Mouse (Mus musculus) adrenal gland, postnatal 4 days (tissue): ENCODE measurements around the gene Ppp1r3d. TPM values are rescaled to one million over a fixed set of nuclear protein-coding genes. Genes with fewer than 3 reads are reported as not detected.

Source experiments
- DNase-seq, 2 experiments: peaks; one replicate each; pipeline ENCODE4 v3.0.0; 2021 to 2022; ENCODE audit warnings: low spot score in 2 of 2, mixed read lengths in 2 of 2
- total RNA-seq, 2 experiments: library from RNA; stranded (reverse); gene quantifications; 2 replicates each; pipeline ENCODE4 v1.2.3; 2021

Ppp1r3d gene
- total RNA-seq, 2 experiments from 2014 or later = 6.2 to 6.9 TPM

DNA sequence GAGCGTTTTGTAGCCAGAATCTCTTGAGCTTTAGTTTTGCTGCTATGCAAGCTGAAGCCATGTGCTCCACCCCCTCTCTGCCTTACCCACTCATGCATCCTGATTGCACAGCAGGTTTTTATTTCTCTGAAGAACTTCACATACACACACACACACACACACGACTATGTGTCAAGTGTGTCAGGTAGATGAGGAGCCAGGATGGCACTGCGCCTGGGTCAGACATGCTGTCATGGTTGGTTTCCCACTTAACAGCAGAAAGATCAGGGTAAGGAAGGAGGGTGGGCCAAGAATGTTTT lies 827 bp upstream of the Ppp1r3d start:
- DNase-seq = no peak

DNA sequence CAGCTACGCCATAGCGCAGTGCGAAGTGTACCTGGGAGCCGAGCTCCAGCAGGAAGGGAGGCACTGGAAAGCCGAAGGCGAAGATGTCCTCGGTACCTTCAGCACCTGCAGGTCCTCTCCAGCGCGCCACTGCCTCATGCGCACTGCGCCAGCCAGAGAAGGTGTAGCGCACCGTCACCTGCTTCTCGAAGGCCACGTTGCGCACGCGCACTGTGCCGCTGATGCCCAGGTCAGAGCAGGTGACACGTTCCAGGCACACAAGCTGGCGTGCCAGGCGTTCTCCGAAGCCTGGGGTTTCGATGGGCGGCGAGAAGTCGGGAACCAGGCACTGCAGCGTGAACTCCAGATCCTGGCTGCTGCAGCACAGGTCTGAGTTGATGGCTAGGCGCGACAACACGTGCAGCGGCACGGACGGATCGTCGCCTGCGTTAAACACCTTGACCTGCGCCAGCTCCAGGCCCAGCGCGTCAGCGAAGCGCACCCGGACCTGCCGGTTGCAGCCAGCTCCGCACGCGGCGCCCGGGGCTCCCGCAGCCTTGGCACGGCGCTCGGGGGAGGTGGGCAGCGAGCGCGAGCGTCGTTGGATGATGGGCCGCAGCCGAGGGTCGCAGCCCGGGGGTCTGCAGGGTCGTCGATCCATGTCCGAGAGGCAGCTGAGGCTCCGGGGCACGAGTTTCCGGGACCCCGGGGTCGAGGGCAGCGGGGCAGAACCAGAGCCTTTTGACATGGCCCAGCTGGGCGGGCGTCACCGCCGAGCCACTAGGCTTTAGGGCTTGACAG lies 601 bp downstream of the Ppp1r3d start:
- DNase-seq = no peak

DNA sequence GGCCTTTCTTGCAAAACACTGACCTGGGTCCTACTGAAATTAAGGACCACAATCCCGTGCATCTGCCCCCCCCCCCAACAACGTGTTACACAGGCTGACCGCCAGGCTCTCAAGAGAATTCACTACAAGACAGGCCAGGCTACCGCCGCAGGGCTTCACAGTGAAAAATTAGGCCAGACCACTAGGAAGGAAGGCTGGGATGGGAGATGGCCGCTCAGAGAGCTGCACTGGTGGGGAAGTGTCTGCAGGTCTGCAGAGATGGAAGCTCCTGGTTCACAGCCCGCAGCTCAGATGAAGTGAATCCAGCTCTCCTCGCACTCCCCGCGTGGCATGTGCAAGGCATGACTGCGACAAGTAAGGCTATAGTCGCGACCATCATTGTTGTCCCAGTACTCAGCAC lies 1.2 kb downstream of the Ppp1r3d start:
- no peak for DNase-seq

- no peak for DNase-seq
Observed at GRCm38 (mm10) chr2:178412598-178412997, 1.7 kb downstream of the Ppp1r3d start.

DNA sequence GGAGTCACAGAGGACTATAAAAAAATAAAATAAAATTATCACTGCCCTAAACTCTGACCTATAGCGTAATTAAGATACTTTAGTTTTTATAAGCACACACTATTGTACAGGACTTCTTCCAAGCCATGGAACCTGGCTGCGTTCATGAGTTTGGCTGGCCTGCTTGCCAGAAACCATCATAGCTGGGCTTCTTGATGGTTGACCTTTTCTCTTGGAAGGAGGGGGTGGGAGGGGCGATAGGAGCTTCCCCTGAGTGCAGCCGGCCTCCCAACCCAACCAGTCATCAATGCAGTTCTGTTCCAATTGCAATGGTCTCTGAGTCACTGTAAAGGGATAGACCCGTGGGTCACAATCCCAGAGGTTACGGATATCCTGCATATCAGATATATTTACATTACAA lies 4.0 kb downstream of the Ppp1r3d start:
- DNase-seq = no peak

DNA sequence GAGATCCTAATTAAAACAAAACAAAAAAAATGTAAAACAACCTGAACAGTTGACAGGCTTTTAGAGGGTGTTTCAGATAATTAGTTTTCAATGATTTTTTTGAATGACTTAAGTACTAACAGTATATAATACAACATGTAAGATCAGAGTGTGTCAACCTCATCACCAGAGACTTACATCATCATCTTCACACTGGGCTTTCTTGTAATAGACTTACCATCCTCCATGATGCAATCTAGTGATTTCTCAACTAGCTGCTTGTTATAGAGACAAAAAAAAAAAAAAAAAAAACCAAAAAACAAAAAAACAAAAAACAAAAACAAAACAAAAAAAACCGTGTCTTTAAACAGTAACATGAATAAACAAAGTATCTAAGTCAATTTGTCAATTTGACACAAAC lies 5.2 kb downstream of the Ppp1r3d start:
- DNase-seq = no peak

DNA sequence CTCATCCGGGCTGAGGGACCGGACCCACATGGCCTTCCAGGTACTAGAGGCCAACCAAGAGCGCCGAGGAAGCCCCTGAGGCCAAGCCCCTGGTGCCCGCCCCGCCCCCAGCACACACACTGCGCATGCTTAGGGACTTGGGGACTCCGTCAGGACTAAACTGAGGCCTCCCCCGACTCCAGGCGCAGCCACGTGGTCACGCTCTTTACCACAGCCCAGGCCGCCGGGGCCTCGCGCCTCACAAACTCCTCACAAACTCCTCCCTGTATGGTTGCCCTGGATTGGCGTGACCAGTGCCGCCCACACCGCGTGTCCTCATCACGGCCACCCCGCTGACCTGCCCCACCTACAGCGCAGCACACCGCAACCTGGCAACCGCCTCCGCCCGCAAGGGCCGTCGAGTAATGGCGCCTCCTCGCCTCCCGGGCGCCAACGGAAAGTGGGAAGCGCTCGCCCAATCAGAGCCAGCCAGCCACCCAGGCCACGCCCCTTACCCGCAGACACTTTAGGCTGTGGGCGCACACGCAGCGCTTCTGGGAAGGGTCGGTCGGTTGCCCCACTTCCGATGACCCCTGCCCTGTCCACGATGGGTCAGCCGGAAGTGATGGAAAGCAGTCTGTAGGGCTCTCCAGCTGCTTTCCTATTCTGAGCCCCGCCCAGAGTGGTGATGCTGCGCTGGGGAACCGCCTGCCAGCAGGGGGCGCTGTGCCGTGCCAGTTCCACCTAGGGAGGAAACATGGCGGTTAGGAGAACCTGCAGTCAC lies 7.0 kb downstream of the Ppp1r3d start, which contains the start of gene Sycp2:
TSS of gene Sycp2 (minus strand) at position 633 of the 763 bp plus-strand sequence.
- DNase-seq = no peak

Other genes starting within 250 kb of the Ppp1r3d start
- gene Sycp2, start 6.8 kb downstream of the Ppp1r3d start, total RNA-seq = under 1 TPM; 0.06 to 0.34 TPM
- 1 to 10 TPM; 5.7 TPM for gene Fam217b, start 52 bp upstream of the Ppp1r3d start, total RNA-seq
- under 1 TPM in 1 of 2 experiments, not detected in 1; 0.20 TPM for gene Cdh26, start 16.1 kb upstream of the Ppp1r3d start, total RNA-seq